Mouse (Mus musculus) ES-Bruce4 (cell line): ENCODE results near the gene Madcam1.

Experiments used
- CTCF ChIP-seq: IDR thresholded peaks from one replicate; pipeline ENCODE4 v1.8.1; 2011; ENCODE audit warnings: low read depth, low read length
- EP300 ChIP-seq: IDR thresholded peaks from 2 replicates; pipeline ENCODE4 v1.6.1; 2011; ENCODE audit warnings: low read depth, low read length; ENCODE audit not compliant: insufficient read depth
- POLR2A ChIP-seq: IDR thresholded peaks from one replicate; pipeline ENCODE4 v1.8.1; 2011; ENCODE audit warnings: low read length; ENCODE audit not compliant: insufficient read depth

- TF ChIP-seq CTCF, result no peak
- no peak for TF ChIP-seq POLR2A
- no peak for TF ChIP-seq EP300
Measured at GRCm38 (mm10) chr10:79652789-79653188, 11.6 kb upstream of the Madcam1 start.
